Mouse (Mus musculus) forebrain, embryonic 15.5 days (tissue): ENCODE measurements around the gene Oas1g. TPM values are rescaled to one million over a fixed set of nuclear protein-coding genes. Genes with fewer than 3 reads are reported as not detected.
"Not testable (repeated sequence)": the region's sequence is repeated elsewhere in the genome, so short reads cannot be mapped to it uniquely, and the experiment has no call there.

Experiments
- ATAC-seq: fragments of 200-750 bp; cut with Nextera tagmentation; replicated peaks from 2 replicates; pipeline ENCODE4 v1.8.0; 2017; ENCODE audit warnings: mild to moderate bottlenecking, moderate TSS enrichment, moderate library complexity
- H3K27ac ChIP-seq: fragments of 300-500 bp; sonication (generic); replicated peaks from 2 replicates; pipeline ENCODE4 v1.5.1; 2015; ENCODE audit warnings: mild to moderate bottlenecking, inconsistent platforms
- H3K27me3 ChIP-seq: fragments of 300-500 bp; sonication (generic); 2 replicates; pipeline ENCODE4 v1.6.1; 2015; ENCODE audit warnings: inconsistent platforms
- H3K36me3 ChIP-seq: fragments of 300-500 bp; sonication (generic); 2 replicates; pipeline ENCODE4 v1.6.1; 2015; ENCODE audit warnings: mild to moderate bottlenecking, inconsistent platforms
- H3K4me1 ChIP-seq: fragments of 300-500 bp; sonication (generic); 2 replicates; pipeline ENCODE4 v1.6.1; 2015; ENCODE audit warnings: inconsistent platforms
- H3K4me2 ChIP-seq: fragments of 300-500 bp; sonication (generic); replicated peaks from 2 replicates; pipeline ENCODE4 v1.6.1; 2015; ENCODE audit warnings: mild to moderate bottlenecking, inconsistent platforms
- H3K4me3 ChIP-seq: fragments of 300-500 bp; sonication (generic); 2 replicates; pipeline ENCODE4 v1.5.1; 2015; ENCODE audit warnings: mild to moderate bottlenecking, inconsistent platforms
- H3K9ac ChIP-seq: fragments of 300-500 bp; sonication (generic); replicated peaks from 2 replicates; pipeline ENCODE4 v1.6.1; 2015; ENCODE audit warnings: mild to moderate bottlenecking, inconsistent platforms
- H3K9me3 ChIP-seq: fragments of 300-500 bp; sonication (generic); 2 replicates; pipeline ENCODE4 v1.6.1; 2016; ENCODE audit warnings: inconsistent platforms
- WGBS: fragments of 180-500 bp; shearing (Covaris S2); methylation state at CpG from one replicate; pipeline ENCODE4 v1.1.7; 2015; ENCODE audit warnings: mixed read lengths; 5-methylcytosine and 5-hydroxymethylcytosine counted together
- polyA plus RNA-seq: library from polyadenylated mRNA; unstranded; fragments of >200 nt; fragmentation: Nextera tagmentation; extraction: Ambion mirVana; gene quantifications from 2 replicates; pipeline ENCODE4 v1.2.1, GENCODE M21; 2015

Gene Oas1g
- polyA plus RNA-seq, 1 experiment from 2014 or later, result 0.09 TPM

- H3K4me2 ChIP-seq, H3K27me3 ChIP-seq, H3K4me3 ChIP-seq, H3K36me3 ChIP-seq, H3K4me1 ChIP-seq, H3K27ac ChIP-seq, ATAC-seq, H3K9ac ChIP-seq, H3K9me3 ChIP-seq: not testable (repeated sequence)
- WGBS, result 93% methylated on average over 6 of the region's 6 CpGs
These were observed 5.7 kb downstream of the Oas1g start for GRCm38 (mm10) chr5:120881681-120882080.

DNA sequence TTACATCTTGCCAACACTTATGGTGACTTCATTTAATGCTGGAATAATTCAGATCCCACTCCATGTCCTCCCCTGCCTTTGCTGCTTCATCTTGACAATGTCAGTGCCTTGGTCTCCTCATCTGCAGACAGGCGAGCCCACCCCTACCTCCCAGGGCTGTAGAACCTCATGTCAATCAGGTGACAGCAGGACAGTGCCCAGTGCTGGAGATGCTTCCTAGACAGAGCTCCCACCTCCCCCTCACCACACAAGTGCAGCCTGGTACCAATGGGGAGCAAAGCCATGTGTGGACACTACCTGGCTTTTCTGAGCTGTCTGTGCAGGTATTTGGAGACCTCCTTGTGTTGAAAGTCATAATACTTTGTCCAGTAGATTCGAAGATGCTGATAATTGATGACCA, 8.6 kb downstream of the Oas1g start:
- H3K27me3 ChIP-seq, H3K4me2 ChIP-seq, H3K9me3 ChIP-seq, H3K9ac ChIP-seq, ATAC-seq, H3K27ac ChIP-seq, H3K4me3 ChIP-seq, H3K4me1 ChIP-seq, H3K36me3 ChIP-seq: not testable (repeated sequence)
- 62% methylated on average over 2 of the region's 2 CpGs for WGBS

- H3K36me3 ChIP-seq, H3K27ac ChIP-seq, H3K4me1 ChIP-seq, H3K4me2 ChIP-seq, H3K27me3 ChIP-seq, H3K9me3 ChIP-seq, H3K9ac ChIP-seq, H3K4me3 ChIP-seq, ATAC-seq: not testable (repeated sequence)
- 84% methylated on average over 2 of the region's 2 CpGs for WGBS
These were observed 10.0 kb downstream of the Oas1g start for GRCm38 (mm10) chr5:120877407-120877806.

- not testable (repeated sequence) for ATAC-seq, H3K9ac ChIP-seq, H3K27me3 ChIP-seq, H3K4me3 ChIP-seq, H3K9me3 ChIP-seq, H3K36me3 ChIP-seq, H3K27ac ChIP-seq, H3K4me2 ChIP-seq, H3K4me1 ChIP-seq
- WGBS, result 74% methylated on average over 2 of the region's 3 CpGs
These were observed 10.6 kb downstream of the Oas1g start for GRCm38 (mm10) chr5:120876839-120877238.

- Histone ChIP-seq H3K9ac (no peak overlapping the region), H3K36me3 (no peaks in the 10 kb centered on the region), H3K27me3 (no peaks in the 10 kb centered on the region), H3K4me2 (no peak overlapping the region), H3K9me3 (no peaks in the 10 kb centered on the region), H3K27ac (no peak overlapping the region), H3K4me1 (no peaks in the 10 kb centered on the region), H3K4me3 (no peak overlapping the region)
- no peak for ATAC-seq
- 61% methylated on average over 2 of the region's 2 CpGs for WGBS
These were observed 15.9 kb downstream of the Oas1g start for GRCm38 (mm10) chr5:120871469-120871868.

GRCm38 (mm10) chr5:120870782-120871181, 16.6 kb downstream of the Oas1g start:
- H3K4me1 ChIP-seq, result no peaks in the 10 kb centered on the region
- H3K4me2 ChIP-seq, result no peak overlapping the region
- H3K9me3 ChIP-seq, result no peaks in the 10 kb centered on the region
- H3K9ac ChIP-seq, result no peak overlapping the region
- no peaks in the 10 kb centered on the region for H3K36me3 ChIP-seq
- H3K27ac ChIP-seq, result no peak overlapping the region
- no peak overlapping the region for H3K4me3 ChIP-seq
- no peaks in the 10 kb centered on the region for H3K27me3 ChIP-seq
- no peak for ATAC-seq
- WGBS, result 79% methylated on average over 7 of the region's 7 CpGs

DNA sequence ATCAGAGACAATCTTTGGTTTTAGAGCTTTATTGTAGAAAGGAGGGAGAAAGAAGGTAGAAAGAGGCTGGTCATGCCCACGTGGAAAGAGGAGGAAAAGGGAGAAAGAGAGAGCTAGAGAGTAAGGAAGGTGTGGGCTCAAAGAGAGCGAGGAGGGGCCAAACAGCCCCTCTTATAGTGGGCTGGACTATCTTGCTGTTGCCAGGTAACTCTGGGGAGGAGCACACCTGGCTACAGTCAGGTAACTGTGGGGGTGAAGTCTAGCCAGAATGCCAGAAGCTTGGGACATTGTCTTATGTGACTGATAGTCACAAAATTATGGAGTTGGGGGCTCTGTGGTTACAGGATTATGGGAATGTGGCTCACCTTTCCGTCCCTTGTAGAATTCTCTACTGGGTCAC, 17.3 kb downstream of the Oas1g start:
- no peak for ATAC-seq
- no peaks in the 10 kb centered on the region for H3K9me3 ChIP-seq
- whole genome bisulfite sequencing, result 68% methylated on average over 3 of the region's 3 CpGs
- H3K36me3 ChIP-seq, result no peaks in the 10 kb centered on the region
- H3K27me3 ChIP-seq, result no peaks in the 10 kb centered on the region
- no peak overlapping the region for H3K4me3 ChIP-seq
- no peaks in the 10 kb centered on the region for H3K4me1 ChIP-seq
- H3K9ac ChIP-seq, result no peak overlapping the region
- H3K27ac ChIP-seq, result no peak overlapping the region
- H3K4me2 ChIP-seq, result no peak overlapping the region

DNA sequence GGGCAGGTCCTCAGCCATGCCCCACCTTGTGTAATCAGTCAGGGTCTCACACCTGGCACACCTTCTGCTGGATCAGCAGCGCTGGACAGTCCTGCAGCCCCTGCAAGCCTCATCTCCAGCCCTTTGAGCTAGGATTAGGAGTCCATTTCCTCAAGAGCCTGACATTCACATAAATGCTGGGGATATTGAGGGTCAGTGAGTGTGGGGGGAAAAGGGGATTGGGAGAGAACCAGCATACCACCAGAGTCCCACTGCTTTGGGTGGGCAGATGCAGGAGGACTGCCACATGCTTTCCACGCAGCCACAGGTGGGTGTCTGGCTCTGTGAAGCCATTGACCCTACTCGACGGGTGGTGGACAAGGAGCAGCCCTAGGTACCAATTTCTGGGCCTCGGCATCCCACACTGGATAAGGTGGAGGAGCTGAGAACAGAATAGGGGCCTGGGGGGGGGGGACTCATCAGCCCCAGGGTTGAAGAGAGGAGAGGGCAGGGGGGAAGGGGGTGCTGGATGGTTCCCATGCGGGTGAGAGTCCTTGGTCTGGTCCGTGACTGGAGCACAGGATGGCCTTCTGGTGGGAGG, 17.9 kb downstream of the Oas1g start:
- no peak for ATAC-seq
- Histone ChIP-seq H3K4me3 (no peak overlapping the region), H3K4me1 (no peaks in the 10 kb centered on the region), H3K36me3 (no peaks in the 10 kb centered on the region), H3K9ac (no peak overlapping the region), H3K27ac (no peak overlapping the region), H3K27me3 (no peaks in the 10 kb centered on the region), H3K9me3 (no peaks in the 10 kb centered on the region), H3K4me2 (no peak overlapping the region)
- 76% methylated on average over 7 of the region's 7 CpGs for WGBS

GRCm38 (mm10) chr5:120865336-120865860, 22.0 kb downstream of the Oas1g start:
- no peak overlapping the region for H3K9ac ChIP-seq
- no peak overlapping the region for H3K4me3 ChIP-seq
- no peaks in the 10 kb centered on the region for H3K9me3 ChIP-seq
- no peak overlapping the region for H3K27ac ChIP-seq
- H3K27me3 ChIP-seq, result no peaks in the 10 kb centered on the region
- 82% methylated on average over 3 of the region's 3 CpGs for WGBS
- H3K36me3 ChIP-seq, result no peaks in the 10 kb centered on the region
- no peaks in the 10 kb centered on the region for H3K4me1 ChIP-seq
- no peak for ATAC-seq
- no peak overlapping the region for H3K4me2 ChIP-seq

- Histone ChIP-seq H3K27me3 (no peaks in the 10 kb centered on the region), H3K27ac (no peak within 1 kb of the TSS), H3K4me1 (no peaks in the 10 kb centered on the region), H3K9me3 (no peaks in the 10 kb centered on the region), H3K36me3 (no peaks in the 10 kb centered on the region), H3K9ac (no peak within 1 kb of the TSS), H3K4me3 (no peak within 1 kb of the TSS), H3K4me2 (no peak within 1 kb of the TSS)
- ATAC-seq, result no peak
- WGBS, result 51% methylated on average over 4 of the region's 4 CpGs
These were observed 26.3 kb downstream of the Oas1g start, which contains the start of gene Oas1h for GRCm38 (mm10) chr5:120861121-120861520. Gene Oas1h, plus strand, starts transcription at chr5:120861421.

GRCm38 (mm10) chr5:120859241-120859640, 28.2 kb downstream of the Oas1g start:
- no peak overlapping the region for H3K4me3 ChIP-seq
- WGBS, result 75% methylated on average over 2 of the region's 2 CpGs
- H3K4me1 ChIP-seq, result no peaks in the 10 kb centered on the region
- no peaks in the 10 kb centered on the region for H3K36me3 ChIP-seq
- H3K27me3 ChIP-seq, result no peaks in the 10 kb centered on the region
- ATAC-seq, result no peak
- H3K4me2 ChIP-seq, result no peak overlapping the region
- H3K27ac ChIP-seq, result no peak overlapping the region
- H3K9ac ChIP-seq, result no peak overlapping the region
- peaks cover 2% of the 10 kb centered on the region; the same call in 1 of the 2 replicates for H3K9me3 ChIP-seq

GRCm38 (mm10) chr5:120849601-120850136, 37.7 kb downstream of the Oas1g start:
- no peak overlapping the region for H3K27ac ChIP-seq
- H3K9me3 ChIP-seq, result peaks cover under 1% of the 10 kb centered on the region; the same call in 1 of the 2 replicates
- ATAC-seq, result no peak
- no peak overlapping the region for H3K9ac ChIP-seq
- no peaks in the 10 kb centered on the region for H3K36me3 ChIP-seq
- H3K4me1 ChIP-seq, result 0 out of 2 replicates have a peak, but pooled peaks cover 2% of the 10 kb centered on the region
- no peak overlapping the region for H3K4me2 ChIP-seq
- no peak overlapping the region for H3K4me3 ChIP-seq
- no peaks in the 10 kb centered on the region for H3K27me3 ChIP-seq
- 63% methylated on average over 3 of the region's 3 CpGs for WGBS

- Histone ChIP-seq H3K4me3 (no peak within 1 kb of the TSS), H3K4me1 (0 out of 2 replicates have a peak, but pooled peaks cover 2% of the 10 kb centered on the region), H3K27me3 (no peaks in the 10 kb centered on the region), H3K9me3 (no peaks in the 10 kb centered on the region), H3K36me3 (no peaks in the 10 kb centered on the region), H3K9ac (no peak within 1 kb of the TSS), H3K4me2 (no peak within 1 kb of the TSS), H3K27ac (no peak within 1 kb of the TSS)
- WGBS, result 88% methylated on average over 4 of the region's 4 CpGs
- ATAC-seq, result no peak
These were observed 40.3 kb downstream of the Oas1g start, which contains the start of gene Oas1f for GRCm38 (mm10) chr5:120847067-120847466. Gene Oas1f, plus strand, starts transcription at chr5:120847367.
